Mouse (Mus musculus): Measurements from ENCODE around the gene Atp8a2.

The Atp8a2 gene

DNA sequence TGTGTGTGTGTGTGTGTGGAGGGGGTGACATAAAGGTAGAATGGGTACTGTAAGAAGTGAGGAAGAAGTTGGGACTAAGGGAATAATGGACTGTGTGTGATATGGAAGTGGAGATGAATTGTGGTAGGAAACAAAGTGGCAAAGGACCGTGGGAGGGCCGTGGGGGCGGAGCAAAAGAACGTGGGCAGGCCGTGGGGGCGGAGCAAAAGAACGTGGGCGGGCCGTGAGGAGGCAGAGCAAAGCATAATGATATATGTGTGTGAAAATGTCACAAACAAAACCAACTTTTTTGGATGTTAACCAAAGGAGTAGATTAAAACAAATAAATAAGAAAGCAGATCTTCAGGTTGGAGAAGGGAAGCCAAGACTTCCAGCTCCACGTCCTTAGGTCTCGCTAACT, 44.6 kb downstream of the Atp8a2 start:
- DNase-seq (ENCODE audit: low spot score) = no peak

DNA sequence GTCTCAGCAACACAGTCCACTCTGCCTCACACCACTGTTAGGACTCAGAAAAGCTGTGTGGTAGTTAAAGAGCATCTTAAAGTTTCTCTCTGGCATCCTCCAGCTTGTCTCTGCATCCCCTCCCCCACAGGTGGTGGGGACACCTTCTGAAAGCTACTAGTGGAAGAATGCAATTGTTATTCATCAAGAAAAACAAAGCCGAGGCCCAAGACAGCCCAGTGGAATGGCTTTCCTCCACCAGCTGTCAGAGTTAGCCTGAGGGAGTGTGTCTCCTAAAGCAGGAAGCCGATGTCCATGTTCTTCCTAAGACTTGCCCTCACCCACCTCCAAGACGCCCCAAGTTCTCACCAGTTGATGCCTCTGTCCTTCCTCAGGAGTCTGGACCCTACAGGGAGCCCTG, 48.1 kb downstream of the Atp8a2 start:
- DNase-seq (ENCODE audit: low spot score) = no peak

DNA sequence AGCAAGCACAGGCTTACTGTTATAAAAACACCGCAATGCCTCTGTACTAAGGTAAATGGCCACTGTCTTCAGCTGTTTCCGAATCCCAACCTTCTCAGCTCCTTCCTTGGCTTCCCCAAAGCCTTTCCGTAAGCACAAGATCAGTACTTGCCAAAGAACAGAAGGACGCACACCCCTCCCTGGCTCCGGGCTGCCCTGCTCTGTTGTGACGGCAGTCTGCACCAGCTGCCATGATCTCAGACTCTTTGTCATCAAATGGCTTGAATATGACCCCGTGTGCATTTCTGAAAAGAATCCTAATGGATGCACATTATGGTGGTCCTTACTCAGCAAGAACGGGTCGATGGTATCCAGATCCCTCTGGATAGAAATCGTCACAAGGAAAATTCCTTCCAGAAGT, 53.7 kb downstream of the Atp8a2 start:
- no peak for DNase-seq (ENCODE audit: low spot score)

DNA sequence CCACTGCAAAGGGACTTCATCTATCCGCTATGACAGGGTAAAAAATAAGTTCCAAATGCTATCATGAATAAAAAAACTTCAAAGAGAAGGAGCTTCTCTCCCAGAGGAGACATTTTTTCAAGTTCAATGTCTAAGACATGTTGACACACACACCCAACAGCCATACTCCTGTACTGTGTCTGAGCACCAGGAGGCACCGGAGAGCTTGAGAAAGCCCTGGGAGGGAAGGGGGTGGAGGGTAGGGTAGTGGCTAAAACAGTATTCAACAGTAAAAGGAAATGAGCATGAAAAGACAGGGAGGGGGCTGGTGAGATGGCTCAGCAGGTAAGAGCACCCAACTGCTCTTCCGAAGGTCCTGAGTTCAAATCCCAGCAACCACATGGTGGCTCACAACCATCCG, 58.6 kb downstream of the Atp8a2 start:
- no peak for DNase-seq (ENCODE audit: low spot score)

DNA sequence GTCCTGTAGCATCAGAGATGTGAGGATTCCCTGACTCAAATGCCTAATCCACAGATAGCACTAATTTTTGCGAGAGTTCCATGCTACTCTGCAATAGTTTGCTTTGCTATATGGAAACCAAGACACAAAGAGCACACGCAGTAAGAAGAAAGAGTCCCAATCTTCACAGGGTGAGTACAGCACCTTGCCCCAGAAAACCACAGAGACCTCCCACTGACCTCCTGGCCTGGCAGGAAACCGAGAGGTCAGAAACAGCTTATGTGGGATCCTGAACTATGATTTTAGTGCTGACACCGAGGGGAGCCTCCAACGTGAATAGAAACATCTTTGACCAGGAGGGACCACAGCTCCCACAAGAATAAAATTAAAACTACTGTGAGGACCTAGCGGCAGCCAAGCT, 59.2 kb downstream of the Atp8a2 start:
- no peak for DNase-seq (ENCODE audit: low spot score)

DNA sequence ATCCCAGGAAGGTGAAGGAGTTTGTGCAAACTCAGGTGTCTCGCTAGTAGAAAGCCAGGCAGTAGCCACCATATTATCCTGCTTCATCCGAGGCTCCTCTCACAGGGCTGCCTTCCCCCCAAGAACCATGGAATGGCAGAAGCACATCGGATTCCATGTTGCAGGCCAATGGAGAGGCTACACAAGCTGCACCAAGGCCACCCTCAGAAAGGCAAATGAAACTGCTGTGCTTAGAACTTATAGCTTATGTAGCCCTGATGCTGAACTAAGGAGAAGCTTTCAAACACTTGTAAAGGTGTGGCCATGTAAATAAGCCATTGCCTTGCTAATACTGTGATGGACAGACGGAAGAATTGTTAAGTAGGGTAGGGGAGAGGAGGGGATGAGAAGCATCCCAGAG, 61.2 kb downstream of the Atp8a2 start:
- no peak for DNase-seq (ENCODE audit: low spot score)

DNA sequence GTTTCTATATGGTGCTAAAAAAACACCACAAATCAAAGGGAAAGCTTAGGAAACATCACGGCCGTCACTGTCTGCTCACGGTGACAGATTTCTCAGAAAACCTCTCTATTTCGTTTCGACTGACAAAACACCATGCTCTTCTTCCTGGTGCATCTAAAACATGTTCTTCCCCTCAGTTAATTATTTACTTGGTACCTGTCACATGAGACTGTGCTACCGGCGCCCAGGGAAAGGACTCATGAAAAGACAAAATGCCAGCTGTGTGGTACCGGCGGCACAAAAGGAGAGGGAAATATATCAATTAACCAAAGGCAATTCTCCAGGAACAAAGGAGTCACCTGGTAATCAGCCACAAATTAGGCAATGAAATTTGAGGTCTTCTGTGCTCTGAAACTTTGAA, 62.3 kb downstream of the Atp8a2 start:
- DNase-seq (ENCODE audit: low spot score) = no peak

DNA sequence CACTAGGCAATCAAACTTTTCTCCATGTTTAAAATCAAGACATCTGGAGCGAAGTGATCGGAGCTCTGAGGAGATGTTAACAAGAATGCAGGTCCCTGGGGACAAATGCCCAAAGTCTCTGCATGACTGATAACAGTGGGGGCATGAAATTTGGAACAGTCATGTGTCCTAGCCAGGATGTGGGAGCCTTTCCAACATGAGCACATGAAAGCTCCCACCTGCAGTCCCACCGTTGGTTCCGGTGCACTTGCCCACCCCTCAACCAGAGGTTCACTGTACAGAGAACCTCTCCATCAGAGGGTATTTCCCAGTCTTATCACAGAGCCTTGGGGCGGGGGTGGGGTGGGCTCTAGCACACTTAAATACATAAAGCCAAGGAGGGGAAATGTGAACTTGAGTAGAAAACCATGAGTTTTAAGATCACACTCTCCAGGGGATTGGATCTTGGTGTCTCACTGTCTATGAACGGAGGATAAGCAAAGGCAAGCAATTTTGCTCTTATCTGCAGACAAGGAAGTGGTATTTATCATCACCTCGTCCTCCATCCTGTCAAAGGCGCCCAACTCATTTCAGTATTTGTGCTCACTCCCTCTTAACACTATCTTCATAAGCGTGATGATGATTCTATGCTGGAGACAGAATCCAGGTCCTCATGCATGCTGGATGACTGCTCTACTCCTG, 65.6 kb downstream of the Atp8a2 start:
- no peak for DNase-seq (ENCODE audit: low spot score)

DNA sequence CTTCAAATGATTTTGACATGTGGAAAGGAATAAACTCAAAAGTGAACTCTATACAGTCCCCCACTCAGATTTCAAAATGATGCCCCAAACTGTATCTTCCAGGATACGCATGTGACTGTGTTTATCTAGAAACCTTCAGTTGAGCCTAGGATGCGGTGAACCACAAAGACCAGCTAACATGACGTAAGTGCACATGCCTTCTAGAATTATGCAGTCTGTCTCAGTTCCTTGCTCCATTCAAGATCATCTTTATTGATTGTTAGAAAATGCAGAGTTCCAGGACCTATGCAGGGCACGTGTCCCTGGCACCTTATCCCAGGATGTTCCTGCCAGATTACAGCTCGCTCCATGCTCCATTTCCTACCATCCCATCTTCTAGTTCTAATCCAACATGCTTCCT, 67.4 kb downstream of the Atp8a2 start:
- DNase-seq (ENCODE audit: low spot score) = no peak

DNA sequence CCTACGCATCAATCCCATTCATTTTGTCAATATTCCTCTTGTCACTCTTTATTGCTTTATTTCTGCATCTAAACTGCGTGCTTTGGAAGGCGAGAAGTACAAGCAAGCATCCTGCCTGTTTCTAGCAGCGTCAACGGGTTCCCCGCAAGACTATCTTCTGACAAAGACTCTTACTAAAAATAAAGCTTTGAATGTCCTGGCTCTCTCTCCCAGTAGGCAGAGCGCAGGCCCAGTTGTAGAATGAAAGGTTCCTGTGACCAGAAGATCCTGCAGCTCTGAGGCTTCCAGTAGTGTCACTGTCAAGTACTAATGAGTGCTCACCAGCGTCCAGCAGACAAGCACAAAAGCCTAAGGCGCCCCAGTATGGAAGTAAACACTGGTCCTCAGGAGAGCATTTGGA, 71.8 kb downstream of the Atp8a2 start:
- DNase-seq (ENCODE audit: low spot score) = no peak

DNA sequence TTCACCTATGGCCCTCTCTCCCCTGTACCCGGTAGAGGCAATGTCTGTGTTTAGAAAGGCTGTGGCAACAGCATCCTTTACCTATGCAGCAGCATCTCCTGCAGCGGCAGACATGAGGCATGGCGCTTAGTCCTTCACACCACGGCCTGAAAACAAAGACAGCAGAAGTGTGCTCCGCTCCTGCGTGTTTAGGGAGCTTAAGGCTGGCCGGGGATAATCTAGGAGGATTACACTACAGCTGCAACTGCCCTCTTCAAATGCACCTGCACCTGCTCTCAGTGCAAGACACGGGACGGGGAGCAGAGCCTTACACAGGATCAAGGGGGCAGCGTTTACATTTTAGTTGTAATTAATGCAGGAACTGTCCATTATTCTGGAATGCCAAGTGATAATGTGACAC, 75.4 kb downstream of the Atp8a2 start:
- DNase-seq (ENCODE audit: low spot score) = no peak

DNA sequence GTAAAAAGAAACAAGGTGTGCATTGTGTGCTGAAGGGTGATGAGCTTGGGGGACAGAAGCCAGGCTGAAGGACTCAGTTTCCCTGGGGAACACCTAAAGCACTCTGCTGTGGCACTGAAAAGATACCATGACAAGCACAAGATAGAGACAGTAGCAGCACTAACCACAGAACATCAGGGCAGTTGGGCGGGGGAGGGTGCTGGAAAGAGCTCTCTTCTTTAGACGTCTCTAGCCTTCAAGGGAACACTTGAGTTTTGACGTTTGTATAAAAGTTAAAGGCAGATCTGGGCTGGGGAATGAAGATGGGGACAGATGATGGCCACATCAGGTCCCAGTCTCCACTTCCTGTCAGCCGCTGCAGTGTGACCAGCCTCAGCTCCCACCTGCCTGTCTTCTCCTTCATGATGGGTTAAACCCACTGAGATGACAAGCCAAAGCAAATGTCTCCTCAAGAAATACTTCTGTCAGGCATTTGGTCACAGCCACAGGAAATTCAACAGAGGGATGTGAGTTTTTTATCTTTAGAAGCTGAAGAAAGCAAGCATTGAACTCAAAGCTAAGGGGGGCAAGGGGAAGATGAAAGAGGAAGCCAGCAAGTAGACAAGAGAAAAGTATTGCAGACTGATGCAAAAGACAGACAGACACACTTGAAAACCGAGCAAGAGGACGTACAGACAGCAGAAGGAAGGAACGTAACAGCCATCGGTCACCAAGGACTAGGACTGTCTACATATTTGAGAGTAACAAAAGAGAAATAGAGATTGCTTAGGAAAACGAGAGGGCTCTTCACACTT, 79.0 kb downstream of the Atp8a2 start:
- DNase-seq (ENCODE audit: low spot score) = no peak

DNA sequence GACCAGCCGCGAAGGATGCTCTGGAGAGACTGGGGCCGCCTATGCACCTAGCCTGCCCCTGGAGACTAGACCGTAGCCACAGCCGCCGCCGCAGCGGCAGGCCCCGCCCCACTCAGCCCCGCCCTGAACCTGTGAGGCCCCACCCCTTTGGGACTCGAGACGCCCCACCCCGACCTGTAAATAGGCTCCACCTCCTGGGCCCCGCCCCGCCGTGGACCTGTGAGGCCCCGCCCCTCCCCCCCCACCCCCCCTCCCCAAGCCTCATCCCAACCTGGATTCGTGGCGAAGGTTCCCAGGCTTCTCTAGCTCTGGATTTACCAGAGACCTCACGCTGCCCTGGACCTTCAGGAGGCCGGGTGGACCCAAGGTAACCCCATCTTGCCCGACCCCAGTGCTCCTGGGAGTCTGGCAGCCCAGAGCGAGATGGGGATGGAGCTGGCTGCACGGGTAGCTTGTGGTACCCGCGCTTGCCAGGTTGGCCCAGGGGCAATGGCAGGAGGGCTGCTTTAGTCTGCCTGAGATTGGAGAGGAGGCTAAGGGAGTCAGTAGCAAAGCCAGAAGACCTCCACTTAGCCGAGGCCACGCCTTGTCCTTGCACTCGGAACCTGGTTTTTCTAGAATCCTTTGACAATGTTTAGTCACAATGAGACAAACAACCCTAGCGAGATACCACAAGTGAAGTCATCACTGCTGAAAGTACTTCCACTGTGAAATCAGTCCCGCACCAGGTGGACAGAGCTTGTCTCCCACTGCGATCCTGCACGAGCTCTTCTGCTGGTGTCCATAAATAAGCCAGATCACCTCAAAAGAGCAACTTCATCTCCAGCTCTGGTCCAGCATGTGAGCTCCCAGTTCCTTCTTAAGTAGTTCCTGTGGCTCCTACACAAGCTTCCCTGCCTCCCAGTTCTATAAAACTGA, 109.9 kb downstream of the Atp8a2 start:
- DNase-seq (ENCODE audit: low spot score) = no peak

DNA sequence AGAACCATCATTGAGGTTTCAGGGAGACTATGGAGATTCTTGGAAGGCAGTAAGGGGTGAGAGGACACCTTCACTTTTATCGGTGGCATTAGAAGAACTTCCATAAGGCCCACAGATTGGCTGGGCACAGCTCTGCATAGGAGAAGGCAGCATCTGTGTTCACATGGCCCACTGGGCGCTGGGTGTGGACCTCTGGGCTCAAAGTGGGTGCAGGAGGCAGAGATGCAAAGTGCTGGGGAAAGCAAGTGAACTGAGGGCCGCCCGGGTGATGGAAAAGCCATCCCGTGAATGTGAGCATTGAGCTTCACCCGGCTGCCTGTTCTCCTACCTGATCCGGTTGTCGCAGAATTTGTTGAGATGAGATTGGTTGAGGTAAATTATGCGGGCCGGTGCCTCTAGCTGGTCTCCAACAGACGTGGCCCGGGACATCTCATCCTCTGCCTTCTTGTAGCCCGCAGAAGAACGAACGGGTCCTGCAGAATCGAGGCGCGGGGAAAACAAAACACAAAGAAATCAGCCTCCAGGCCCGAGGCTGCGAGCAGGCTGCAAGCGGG, 110.6 kb downstream of the Atp8a2 start:
- no peak for DNase-seq (ENCODE audit: low spot score)

DNA sequence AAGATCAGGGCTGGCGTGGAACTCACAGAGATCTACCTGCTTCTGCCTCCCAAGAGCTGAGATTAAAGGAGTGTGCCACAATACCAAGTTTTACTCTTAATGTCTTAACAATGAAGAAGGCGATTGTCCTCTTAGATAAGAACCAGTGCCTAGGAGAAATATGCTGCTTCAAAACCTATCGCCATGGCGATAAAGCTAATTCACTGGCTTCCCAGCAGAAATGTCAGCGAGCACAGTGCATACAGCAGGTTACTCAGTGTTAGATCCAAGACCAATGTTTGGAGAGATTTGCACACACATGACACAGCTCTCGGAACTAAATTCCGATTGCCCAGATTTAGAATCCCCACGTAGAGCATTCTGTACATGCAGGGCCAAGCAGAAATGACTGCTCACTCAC, 114.2 kb downstream of the Atp8a2 start:
- DNase-seq (ENCODE audit: low spot score) = no peak

DNA sequence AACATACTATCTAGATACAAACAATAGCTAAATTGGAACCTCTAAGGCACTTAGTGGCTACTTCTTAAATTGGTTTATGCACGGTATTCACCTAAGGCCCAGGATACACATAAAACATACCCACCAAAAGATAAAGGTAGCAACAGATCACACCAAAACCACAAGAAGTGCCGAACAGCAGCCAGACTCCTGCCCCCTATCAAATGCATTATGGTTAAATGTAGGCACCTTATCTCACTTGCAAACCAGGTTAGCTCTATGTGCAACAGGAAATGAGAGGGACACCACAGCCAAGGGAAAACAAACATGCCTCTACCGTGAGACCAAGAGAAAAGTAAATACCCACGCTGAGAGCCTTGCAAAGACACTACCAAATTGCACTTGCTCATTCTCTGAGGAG, 124.5 kb downstream of the Atp8a2 start:
- no peak for DNase-seq (ENCODE audit: low spot score)

DNA sequence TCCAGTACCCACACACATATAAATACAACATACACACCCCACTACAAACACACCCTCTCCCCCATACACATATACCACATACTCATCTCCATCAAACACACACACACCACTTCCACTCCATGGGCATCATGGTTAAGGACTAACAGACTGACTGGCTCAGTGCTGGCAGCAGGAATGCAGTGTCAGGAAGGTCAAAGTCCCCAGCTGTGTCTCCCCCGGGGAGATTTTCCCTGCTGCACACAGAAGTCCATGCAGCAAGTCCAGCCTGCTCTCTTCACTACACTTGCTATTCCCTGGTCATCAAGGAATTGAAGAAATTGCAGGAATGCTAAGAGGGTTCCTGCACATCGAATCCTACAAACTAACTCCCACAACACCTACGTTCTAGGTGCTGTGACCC, 131.8 kb downstream of the Atp8a2 start:
- no peak for DNase-seq (ENCODE audit: low spot score)

DNA sequence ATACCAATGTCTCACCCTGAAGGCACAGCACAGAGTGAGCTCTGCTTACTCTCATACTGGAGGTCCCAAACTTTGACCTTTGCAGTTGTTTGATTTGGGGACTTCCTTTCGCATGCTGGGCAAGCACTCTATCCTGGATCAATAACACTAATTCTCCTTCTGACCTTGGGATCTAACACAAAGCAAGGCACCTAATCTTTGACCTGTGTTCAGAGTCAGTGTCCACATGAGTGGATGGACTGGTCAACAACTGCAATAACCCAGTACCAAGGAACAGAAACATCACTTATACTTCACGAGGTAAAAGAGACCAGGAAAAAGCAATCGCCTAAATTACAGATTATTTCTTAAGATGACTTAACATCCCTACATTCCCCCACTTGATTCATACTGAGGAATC, 136.0 kb downstream of the Atp8a2 start:
- no peak for DNase-seq (ENCODE audit: low spot score)

DNA sequence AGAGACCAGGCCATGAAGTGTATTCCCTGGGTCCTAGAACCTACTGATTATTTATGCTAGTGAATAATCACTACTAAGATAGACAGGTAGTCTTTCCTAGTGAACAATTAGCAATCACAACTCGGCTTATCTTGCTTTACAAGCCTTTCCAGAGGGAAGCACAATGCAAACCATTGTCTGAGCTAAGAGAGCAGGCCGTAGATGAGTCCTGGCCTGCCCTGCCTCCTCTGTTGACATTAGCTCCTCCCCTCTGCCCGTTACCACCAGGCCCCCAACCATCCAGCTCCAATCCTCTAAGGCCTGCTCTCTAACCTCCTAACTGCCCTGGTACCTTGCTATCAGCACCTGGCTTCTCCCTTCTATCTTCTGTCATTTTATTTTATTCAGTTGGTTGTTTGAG, 138.1 kb downstream of the Atp8a2 start:
- DNase-seq (ENCODE audit: low spot score) = no peak

DNA sequence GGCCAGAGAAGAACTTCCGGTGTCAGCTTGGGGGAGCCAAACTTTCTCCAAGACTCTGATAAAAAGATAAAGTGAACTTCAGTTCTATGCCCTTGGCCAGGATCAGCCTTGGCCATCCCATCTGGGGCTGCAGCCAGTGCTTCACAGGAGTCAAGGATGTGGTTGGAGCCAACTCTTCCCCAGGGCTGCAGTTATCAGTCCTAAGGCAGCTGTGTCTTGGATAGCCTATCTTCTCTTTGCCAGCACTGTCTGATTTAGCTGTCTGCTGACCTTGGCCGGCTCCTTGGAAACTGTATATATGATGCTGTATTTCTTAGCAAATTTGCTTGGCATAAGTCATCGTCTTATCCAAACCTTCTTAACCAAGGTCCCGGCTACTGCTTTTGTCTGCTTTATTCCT, 141.7 kb downstream of the Atp8a2 start:
- no peak for DNase-seq (ENCODE audit: low spot score)

DNA sequence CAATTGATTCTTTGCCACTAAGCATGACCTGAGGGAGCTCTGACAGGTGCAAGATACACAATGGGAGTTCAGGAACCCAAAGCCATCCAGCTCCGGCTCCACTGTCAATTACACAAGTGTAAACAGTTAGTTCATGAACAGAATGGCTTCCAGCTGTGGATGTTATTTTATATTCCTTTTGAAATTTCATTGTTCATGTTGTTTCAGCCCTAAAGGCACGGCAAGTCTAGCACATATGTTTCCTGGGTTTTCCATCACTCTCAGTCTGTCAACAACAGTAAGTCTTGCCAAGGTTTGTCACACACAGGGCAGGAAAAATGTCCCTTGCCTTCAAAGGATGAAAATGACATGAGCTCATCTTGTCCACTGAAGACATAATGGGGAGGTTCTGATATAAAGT, 166.3 kb downstream of the Atp8a2 start:
- DNase-seq (ENCODE audit: low spot score) = no peak

DNA sequence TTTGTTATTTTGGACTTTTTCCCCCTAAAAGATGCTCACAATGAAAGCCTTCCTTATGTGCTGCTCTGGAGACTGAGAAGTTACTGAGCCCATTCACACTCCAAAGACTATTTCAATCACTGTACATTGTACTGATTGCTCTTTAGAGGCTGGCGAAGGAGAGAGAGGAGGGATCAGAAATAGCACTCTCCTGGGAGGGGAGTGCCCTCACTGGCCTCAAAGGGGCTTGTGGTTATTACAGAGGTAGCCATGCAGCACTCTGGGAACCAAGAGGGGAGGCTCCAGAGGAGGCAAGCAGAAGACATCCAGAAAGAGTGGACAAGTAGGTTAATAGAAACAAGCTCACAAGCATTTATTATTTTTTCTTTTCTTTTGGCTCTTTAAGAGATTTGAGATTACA, 169.8 kb downstream of the Atp8a2 start:
- DNase-seq (ENCODE audit: low spot score) = no peak

DNA sequence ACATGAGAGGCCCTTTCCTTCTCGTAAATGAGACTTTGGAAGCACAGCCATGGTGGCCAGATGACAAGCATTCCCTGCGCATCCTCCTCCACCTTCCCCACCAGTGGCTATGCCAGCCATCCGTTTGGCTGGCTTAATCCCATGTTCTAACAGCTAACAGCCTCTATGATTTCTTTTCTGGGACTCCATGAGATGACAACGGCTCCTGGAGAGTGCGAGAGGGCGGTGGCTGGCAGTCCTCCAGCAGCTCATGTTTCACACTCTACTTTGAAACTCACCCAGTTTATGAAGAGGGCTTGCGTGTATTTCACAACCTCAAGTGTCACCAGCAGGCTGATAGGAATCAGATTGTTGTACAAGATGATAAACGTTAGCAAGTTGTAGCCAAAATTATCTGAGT, 170.3 kb downstream of the Atp8a2 start:
- DNase-seq (ENCODE audit: low spot score) = no peak
